ENCODE assay signal across 10 mouse cellular contexts in the genomic region with DNA sequence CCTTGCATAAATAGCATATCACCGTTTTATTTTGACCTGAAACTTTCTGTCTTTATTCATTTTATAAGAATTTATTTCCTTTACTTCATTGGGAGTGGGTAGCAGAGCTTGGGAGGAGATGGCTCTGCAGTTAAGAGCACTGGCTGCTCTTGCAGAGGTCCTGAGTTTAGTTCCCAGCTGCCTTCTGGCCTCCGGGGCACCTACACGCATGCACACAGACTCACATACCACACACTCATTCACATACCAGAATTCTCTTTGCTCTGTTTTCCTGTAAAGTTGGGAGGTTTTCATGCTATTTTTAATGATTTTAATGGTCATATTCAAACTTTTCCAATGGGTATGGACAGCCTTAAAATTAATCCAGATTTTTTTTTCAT.
"Had no signal": no experiment of that assay in that cellular context is flagged by ENCODE, and none has a peak within 500 bp of the region (broad histone marks: within the 10 kb centered on the region; RNA-seq: fewer than 3 reads in every experiment).

No protein-coding gene starts in this region.

- H3K4me1 ChIP-seq: intestine, embryonic 15.5 days; limb, embryonic 12.5 days; lung, embryonic 15.5 days; midbrain, embryonic 13.5 days; stomach, embryonic 15.5 days had no signal

- H3K4me2 ChIP-seq: intestine, embryonic 15.5 days; limb, embryonic 12.5 days; lung, embryonic 15.5 days; midbrain, embryonic 13.5 days; stomach, embryonic 15.5 days had no signal

- H3K4me3 ChIP-seq: intestine, embryonic 15.5 days; limb, embryonic 12.5 days; lung, embryonic 15.5 days; midbrain, embryonic 13.5 days; stomach, embryonic 15.5 days had no signal

- H3K9ac ChIP-seq: intestine, embryonic 15.5 days; limb, embryonic 12.5 days; lung, embryonic 15.5 days; midbrain, embryonic 13.5 days; stomach, embryonic 15.5 days had no signal

- H3K27ac ChIP-seq: intestine, embryonic 15.5 days; limb, embryonic 12.5 days; lung, embryonic 15.5 days; midbrain, embryonic 13.5 days; stomach, embryonic 15.5 days had no signal

- ATAC-seq: midbrain, embryonic 13.5 days had no signal

- H3K9me3 ChIP-seq: intestine, embryonic 15.5 days; limb, embryonic 12.5 days; lung, embryonic 15.5 days; midbrain, embryonic 13.5 days; stomach, embryonic 15.5 days had no signal

- H3K27me3 ChIP-seq: intestine, embryonic 15.5 days; limb, embryonic 12.5 days; lung, embryonic 15.5 days; midbrain, embryonic 13.5 days; stomach, embryonic 15.5 days had no signal

- DNase-seq: kidney, adult 18-20 months; kidney, postnatal 10 days; layer of hippocampus, adult 9-11 months; right cerebral cortex, postnatal 14 days; thymus, postnatal 14 days had no signal

- H3K36me3 ChIP-seq: intestine, embryonic 15.5 days; limb, embryonic 12.5 days; lung, embryonic 15.5 days; midbrain, embryonic 13.5 days; stomach, embryonic 15.5 days had no signal
